Mouse (Mus musculus) embryonic stem cell, embryonic (primary cell): ENCODE measurements around the gene Atp2c2.

Experiments
- CTCF ChIA-PET, 4 experiments: fragments of 300-600 bp in 2 of 4; fragments of 350-600 bp in 2 of 4; sonication (Branson Sonifier 250); formaldehyde crosslinking; loops; one replicate each; lab custom pipeline; 2022; ENCODE audit warnings: inconsistent platforms in 2 of 4; lab: Charles Lee
- POLR2A ChIA-PET, 4 experiments: fragments of 300-600 bp in 2 of 4; fragments of 350-600 bp in 2 of 4; sonication (Branson Sonifier 250); formaldehyde crosslinking; loops; one replicate each; lab custom pipeline; 2022; ENCODE audit warnings: antibody characterized with exemption in 4 of 4, inconsistent platforms in 1 of 4; lab: Charles Lee

The Atp2c2 gene

GRCm38 (mm10) chr8:119717765-119718164, 18.0 kb downstream of the Atp2c2 start:
- POLR2A ChIA-PET: interaction anchor here in 2 of 4 experiments (0.6 to 1.3 kb wide), 4 partner anchors 12 to 98 kb away, joined by 3 to 6 read pairs (median 3); no protein-coding TSS in a partner anchor
- CTCF ChIA-PET: interaction anchor here (0.5 to 3.6 kb wide), 39 partner anchors 9 to 1662 kb away, joined by 3 to 15 read pairs (median 4); partner anchors contain the start of gene Atp2c2 (in 1 of the 4)

- CTCF ChIA-PET: interaction anchor here in 3 of 4 experiments (1.0 to 3.6 kb wide), 7 partner anchors 14 to 60 kb away, joined by 3 to 15 read pairs (median 8); partner anchors contain the start of genes Atp2c2 (in 1 of the 3) and Tldc1 (in 1 of the 3)
Measured at GRCm38 (mm10) chr8:119719011-119719501, 19.2 kb downstream of the Atp2c2 start.

GRCm38 (mm10) chr8:119722348-119722747, 22.5 kb downstream of the Atp2c2 start:
- ChIA-PET POLR2A (interaction anchor here in 2 of 4 experiments (0.5 to 1.3 kb wide), 3 partner anchors 35 to 1845 kb away, joined by 3 to 5 read pairs (median 4); no protein-coding TSS in a partner anchor), CTCF (interaction anchor here in 3 of 4 experiments (0.6 to 1.3 kb wide), 6 partner anchors 21 to 343 kb away, joined by 3 to 8 read pairs (median 3); partner anchors contain the start of gene Tldc1 (in 1 of the 3))

More at GRCm38 (mm10) chr8:119719011-119719501, 19.2 kb downstream of the Atp2c2 start:
- POLR2A ChIA-PET: interaction anchor here in 1 of 4 experiments (1.2 kb wide), 1 partner anchor 17 kb away, joined by 4 read pairs; no protein-coding TSS in a partner anchor

GRCm38 (mm10) chr8:119723676-119724075, 23.9 kb downstream of the Atp2c2 start:
- ChIA-PET POLR2A (no interaction called here), CTCF (interaction anchor here in 1 of 4 experiments (1.2 kb wide), 1 partner anchor 37 kb away, joined by 3 read pairs; no protein-coding TSS in a partner anchor)

GRCm38 (mm10) chr8:119724596-119724995, 24.8 kb downstream of the Atp2c2 start:
- ChIA-PET CTCF (interaction anchor here in 2 of 4 experiments (0.6 to 1.2 kb wide), 2 partner anchors 38 kb away, joined by 3 read pairs; no protein-coding TSS in a partner anchor), POLR2A (no interaction called here)

- ChIA-PET CTCF (interaction anchor here in 3 of 4 experiments (0.6 to 1.5 kb wide), 6 partner anchors 9 to 238 kb away, joined by 3 to 11 read pairs (median 4); no protein-coding TSS in a partner anchor), POLR2A (interaction anchor here in 2 of 4 experiments (0.7 kb wide), 2 partner anchors 41 to 103 kb away, joined by 3 to 4 read pairs; no protein-coding TSS in a partner anchor)
Measured at GRCm38 (mm10) chr8:119727093-119727492, 27.3 kb downstream of the Atp2c2 start.

- ChIA-PET CTCF (interaction anchor here in 3 of 4 experiments (0.6 to 2.1 kb wide), 7 partner anchors 10 to 1020 kb away, joined by 3 to 6 read pairs (median 3); no protein-coding TSS in a partner anchor), POLR2A (no interaction called here)
Measured at GRCm38 (mm10) chr8:119728351-119728895, 28.6 kb downstream of the Atp2c2 start.

- CTCF ChIA-PET: interaction anchor here (0.5 to 2.9 kb wide), 10 partner anchors 11 to 56 kb away, joined by 3 to 15 read pairs (median 4); partner anchors contain the start of gene Tldc1 (in 1 of the 4)
- POLR2A ChIA-PET: interaction anchor here in 2 of 4 experiments (1.3 to 2.3 kb wide), 6 partner anchors 11 to 46 kb away, joined by 3 to 6 read pairs (median 4); partner anchors contain the start of gene Tldc1 (in 2 of the 2)
Measured at GRCm38 (mm10) chr8:119732072-119732471, 32.3 kb downstream of the Atp2c2 start.

GRCm38 (mm10) chr8:119736348-119736917, 36.6 kb downstream of the Atp2c2 start:
- ChIA-PET POLR2A (interaction anchor here in 2 of 4 experiments (0.6 to 1.3 kb wide), 6 partner anchors 17 to 1598 kb away, joined by 3 to 7 read pairs (median 4); partner anchors contain the start of genes Mbtps1 (in 1 of the 2) and Tldc1 (in 1 of the 2)), CTCF (interaction anchor here in 2 of 4 experiments (0.6 to 2.4 kb wide), 6 partner anchors 19 to 625 kb away, joined by 3 to 14 read pairs (median 6); partner anchors contain the start of gene Tldc1 (in 1 of the 2))

- POLR2A ChIA-PET: interaction anchor here in 2 of 4 experiments (0.5 to 1.1 kb wide), 3 partner anchors 38 to 178 kb away, joined by 3 to 4 read pairs (median 4); partner anchors contain the start of genes Atp2c2 (in 1 of the 2) and Mbtps1 (in 1 of the 2)
- CTCF ChIA-PET: interaction anchor here in 2 of 4 experiments (0.5 to 2.4 kb wide), 4 partner anchors 20 to 624 kb away, joined by 3 to 14 read pairs (median 6); partner anchors contain the start of genes Kcng4 (in 1 of the 2) and Tldc1 (in 1 of the 2)
Measured at GRCm38 (mm10) chr8:119737093-119737900, 37.5 kb downstream of the Atp2c2 start.

- ChIA-PET CTCF (interaction anchor here in 2 of 4 experiments (0.5 to 2.4 kb wide), 3 partner anchors 20 to 103 kb away, joined by 3 to 8 read pairs (median 3); partner anchors contain the start of gene Kcng4 (in 1 of the 2)), POLR2A (interaction anchor here in 1 of 4 experiments (0.9 kb wide), 1 partner anchor 39 kb away, joined by 4 read pairs; the partner anchor contains the start of gene Atp2c2)
Measured at GRCm38 (mm10) chr8:119738129-119738907, 38.5 kb downstream of the Atp2c2 start.

GRCm38 (mm10) chr8:119740634-119741033, 40.8 kb downstream of the Atp2c2 start:
- CTCF ChIA-PET: interaction anchor here in 2 of 4 experiments (0.6 to 0.8 kb wide), 2 partner anchors 444 to 819 kb away, joined by 3 to 4 read pairs; no protein-coding TSS in a partner anchor
- POLR2A ChIA-PET: no interaction called here

GRCm38 (mm10) chr8:119742409-119742808, 42.6 kb downstream of the Atp2c2 start:
- ChIA-PET CTCF (interaction anchor here (0.6 to 2.6 kb wide), 13 partner anchors 8 to 1030 kb away, joined by 3 to 18 read pairs (median 5); partner anchors contain the start of gene Tldc1 (in 1 of the 4)), POLR2A (interaction anchor here in 1 of 4 experiments (1.2 to 2.1 kb wide), 2 partner anchors 11 to 36 kb away, joined by 3 to 6 read pairs; partner anchors contain the start of gene Tldc1)

- CTCF ChIA-PET: interaction anchor here (0.5 to 2.6 kb wide), 55 partner anchors 9 to 1206 kb away, joined by 3 to 18 read pairs (median 4); partner anchors contain the start of genes Atp2c2 (in 1 of the 4), Cotl1 (in 1 of the 4), Klhl36 (in 1 of the 4) and Tldc1 (in 1 of the 4)
- POLR2A ChIA-PET: interaction anchor here (0.6 to 2.1 kb wide), 10 partner anchors 10 to 216 kb away, joined by 3 to 7 read pairs (median 3); partner anchors contain the start of genes Gm20388 (in 1 of the 4), Tldc1 (in 1 of the 4) and Usp10 (in 1 of the 4)
Measured at GRCm38 (mm10) chr8:119743291-119744026, 43.6 kb downstream of the Atp2c2 start.

GRCm38 (mm10) chr8:119744604-119745003, 44.8 kb downstream of the Atp2c2 start:
- ChIA-PET POLR2A (interaction anchor here in 1 of 4 experiments (2.1 kb wide), 1 partner anchor 33 kb away, joined by 6 read pairs; the partner anchor contains the start of gene Tldc1), CTCF (interaction anchor here (0.6 to 2.6 kb wide), 13 partner anchors 8 to 142 kb away, joined by 3 to 17 read pairs (median 4); partner anchors contain the start of genes Atp2c2 (in 1 of the 4), Klhl36 (in 1 of the 4) and Tldc1 (in 1 of the 4))
